Mouse (Mus musculus) CH12.LX (cell line): Measurements from ENCODE around the gene Abat.
A peak's percentile ranks its signal among the peaks of the same experiment; 100 is the strongest.

Experiments
- CTCF ChIP-seq, 2 experiments: IDR thresholded peaks in 1 of 2; conservative IDR thresholded peaks in 1 of 2; 2 replicates each; pipeline ENCODE4 v1.5.1; 2011 to 2012; ENCODE audit warnings: low read depth in 2 of 2, low read length in 2 of 2, improper control_type of control experiment in 1 of 2, inconsistent platforms in 1 of 2, mild to moderate bottlenecking in 1 of 2, moderate library complexity in 1 of 2
- EP300 ChIP-seq: IDR thresholded peaks from 2 replicates; pipeline ENCODE4 v1.6.1; 2011; ENCODE audit warnings: low read length, improper control_type of control experiment
- HCFC1 ChIP-seq: IDR thresholded peaks from 2 replicates; pipeline ENCODE4 v1.6.1; 2012; ENCODE audit warnings: low read depth, mild to moderate bottlenecking, inconsistent platforms, low read length, improper control_type of control experiment
- MYC ChIP-seq: IDR thresholded peaks from 2 replicates; pipeline ENCODE4 v1.6.1; 2011; ENCODE audit warnings: low read depth, mild to moderate bottlenecking, improper control_type of control experiment, low read length
- POLR2A ChIP-seq: IDR thresholded peaks from 2 replicates; pipeline ENCODE4 v1.6.1; 2011; ENCODE audit warnings: low read depth, mild to moderate bottlenecking, improper control_type of control experiment, low read length
- RAD21 ChIP-seq: IDR thresholded peaks from 2 replicates; pipeline ENCODE4 v1.6.1; 2011; ENCODE audit warnings: low read depth, mild to moderate bottlenecking, low read length, improper control_type of control experiment, moderate library complexity
- RCOR1 ChIP-seq: conservative IDR thresholded peaks from 2 replicates; pipeline ENCODE4 v1.6.1; 2012; ENCODE audit warnings: low read depth, mild to moderate bottlenecking, inconsistent platforms, low read length, improper control_type of control experiment
- SIN3A ChIP-seq: IDR thresholded peaks from 2 replicates; pipeline ENCODE4 v1.6.1; 2012; ENCODE audit warnings: low read length, improper control_type of control experiment, inconsistent platforms
- TBP ChIP-seq: conservative IDR thresholded peaks from 2 replicates; pipeline ENCODE4 v1.6.1; 2011; ENCODE audit warnings: low read depth, low read length, improper control_type of control experiment
- ZC3H11A ChIP-seq: IDR thresholded peaks from 2 replicates; pipeline ENCODE4 v1.6.1; 2012; ENCODE audit warnings: low read depth, mild to moderate bottlenecking, inconsistent platforms, low read length, improper control_type of control experiment
- ZMIZ1 ChIP-seq: IDR thresholded peaks from 2 replicates; pipeline ENCODE4 v1.6.1; 2012; ENCODE audit warnings: low read depth, mild to moderate bottlenecking, inconsistent platforms, low read length, improper control_type of control experiment

GRCm38 (mm10) chr16:8643855-8644254 lies 130.6 kb downstream of the Abat start:
- no peak for TF ChIP-seq MYC
- no peak for TF ChIP-seq EP300
- no peak for TF ChIP-seq SIN3A
- peak; percentile 52 for TF ChIP-seq RAD21
- no peak for TF ChIP-seq POLR2A
- TF ChIP-seq CTCF (conservative IDR thresholded peaks at IDR 0.05 in 1 of 2, IDR thresholded peaks at IDR 0.05 in 1 of 2; ENCODE audit: low read depth in 2 of 2, low read length in 2 of 2), result peak; percentile 86 to 97
- TF ChIP-seq ZMIZ1, result no peak
- TF ChIP-seq HCFC1, result no peak
- TF ChIP-seq ZC3H11A, result no peak
- TF ChIP-seq TBP, result no peak
- no peak for TF ChIP-seq RCOR1
